Mouse (Mus musculus): Measurements from ENCODE around the gene Ppm1e.
A peak's percentile ranks its signal among the peaks of the same experiment; 100 is the strongest.

Ppm1e gene

DNA sequence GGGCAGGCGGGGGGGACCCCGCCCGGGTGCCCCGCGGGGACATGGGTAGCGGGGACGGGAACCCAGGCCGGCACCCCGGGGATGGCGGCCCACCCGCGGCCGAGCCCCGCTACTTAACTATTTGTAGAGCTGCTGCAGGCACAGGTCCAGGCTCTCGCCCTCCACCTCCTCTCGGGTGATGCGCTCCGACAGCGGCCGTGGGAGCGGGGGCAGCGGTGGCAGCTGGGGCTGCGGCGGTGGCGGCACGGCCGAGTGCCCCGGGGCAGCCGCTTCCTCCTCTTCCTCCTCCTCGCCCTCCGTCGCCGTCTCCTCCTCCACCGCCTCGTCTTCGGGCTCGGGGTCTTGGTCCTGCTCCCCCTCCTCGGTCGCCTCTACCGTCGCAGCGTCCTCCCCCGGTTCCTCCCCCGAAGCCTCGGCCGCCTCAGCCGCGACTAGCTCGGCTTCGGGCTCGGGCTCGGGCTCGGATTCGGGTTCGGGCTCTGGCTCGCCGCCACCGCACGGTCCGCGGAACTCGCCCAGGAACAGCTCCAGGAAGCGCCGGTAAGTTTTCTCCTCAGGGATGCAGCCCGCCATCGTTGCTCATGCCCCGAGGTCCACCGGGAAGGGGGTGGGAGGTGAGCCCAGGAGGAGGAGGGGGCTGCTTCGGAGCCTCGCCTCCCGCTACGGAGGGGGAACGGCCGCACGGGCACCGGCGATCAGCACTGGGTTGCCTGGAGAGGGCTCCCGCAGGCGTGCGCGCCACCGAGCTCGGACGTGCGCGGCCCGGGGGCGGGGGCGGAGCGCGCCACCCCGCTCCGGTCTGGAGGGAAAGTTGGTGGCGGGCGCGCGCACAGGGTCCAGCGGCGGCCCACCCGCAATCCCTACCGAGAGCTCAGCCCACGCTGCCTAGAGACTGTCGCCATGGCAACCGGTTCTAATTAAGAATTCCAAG is at the start of gene Ppm1e:
Gene Ppm1e (minus strand): TSS at position 693 of the 931 bp plus-strand sequence.
- DNase-seq, result peak; percentile 94

GRCm38 (mm10) chr11:87404876-87405275 is 46.1 kb upstream of the Ppm1e start, which contains the start of the genes Rad51c and Tex14:
Gene Rad51c (minus strand): TSS chr11:87404954.
Gene Tex14 (plus strand): TSS chr11:87405065.
- no peak for DNase-seq

- peak; percentile 98 for DNase-seq
Measured at GRCm38 (mm10) chr11:87404111-87404853, 45.5 kb upstream of the Ppm1e start.

DNA sequence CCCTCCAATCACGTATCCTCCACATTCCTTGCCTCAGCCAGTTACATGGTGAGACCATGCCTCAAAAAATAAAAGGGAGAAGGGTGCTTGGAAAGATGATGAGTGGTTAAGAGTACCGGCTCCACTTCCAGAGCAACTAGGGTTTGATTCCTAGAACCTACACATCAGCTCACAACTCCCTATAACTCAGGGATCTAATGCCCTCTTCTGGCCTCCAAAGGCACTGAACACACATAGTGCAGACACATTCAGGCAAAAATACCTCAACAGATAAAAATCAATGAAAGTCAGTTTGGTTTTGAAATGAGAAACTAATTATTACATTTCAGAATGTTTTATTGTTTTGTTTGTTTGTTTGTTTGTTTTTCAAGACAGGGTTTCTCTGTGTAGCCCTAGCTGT is 39.6 kb upstream of the Ppm1e start:
- DNase-seq, result no peak

DNA sequence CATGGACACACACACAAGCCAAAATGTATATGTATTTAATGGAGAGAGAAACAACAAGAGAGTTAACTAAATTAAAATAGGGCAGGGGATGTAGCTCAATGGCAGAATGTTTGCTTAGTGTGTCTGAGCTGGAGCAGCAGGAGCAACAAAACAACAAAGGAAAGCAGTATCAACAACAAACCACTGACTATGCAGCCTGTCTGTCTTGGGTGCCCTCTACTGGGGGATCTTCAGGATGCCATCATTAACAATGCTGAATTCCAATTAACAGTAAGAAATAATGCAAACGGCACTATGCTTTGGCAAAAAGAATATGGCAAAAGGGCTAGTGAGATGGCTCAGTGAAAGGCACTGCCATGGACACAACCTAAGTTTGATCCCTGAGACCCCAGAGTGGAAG is 35.0 kb upstream of the Ppm1e start:
- peak; percentile 36 for DNase-seq

DNA sequence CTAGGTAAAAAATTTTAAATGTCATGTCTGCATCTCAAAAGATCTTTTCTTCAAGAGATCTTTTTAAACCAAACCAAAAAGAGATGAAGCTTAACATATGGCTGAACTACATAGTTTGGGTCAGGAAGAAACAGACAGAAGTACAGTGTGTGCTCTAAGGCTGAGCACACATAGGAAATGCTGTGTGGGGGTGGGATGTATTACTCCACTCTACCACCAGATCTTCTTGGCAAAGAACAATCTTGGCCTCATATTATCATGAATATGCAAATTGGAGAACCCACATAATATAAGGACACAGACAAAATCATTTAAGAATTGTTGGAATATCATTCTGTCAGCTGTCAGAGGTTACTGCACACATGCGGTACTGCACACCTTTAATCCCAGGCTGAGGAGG is 26.9 kb upstream of the Ppm1e start:
- DNase-seq, result no peak

DNA sequence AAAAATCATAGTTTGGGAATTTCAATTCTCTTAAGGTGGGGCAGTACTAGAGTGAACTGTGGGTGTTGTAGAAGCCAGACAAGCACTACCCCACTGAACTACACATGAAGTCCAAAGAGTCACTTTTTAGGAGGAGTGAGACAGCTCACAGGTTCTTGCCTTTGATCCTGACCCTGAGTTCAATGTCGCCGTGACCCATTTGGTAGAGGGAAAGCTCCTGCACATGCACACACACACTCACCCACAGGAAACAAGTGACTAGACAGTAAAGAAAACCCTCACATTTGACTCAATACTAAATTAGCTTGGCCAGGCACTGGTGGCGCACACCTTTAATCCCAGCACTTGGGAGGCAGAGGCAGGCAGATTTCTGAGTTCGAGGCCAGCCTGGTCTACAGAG is 25.7 kb upstream of the Ppm1e start:
- DNase-seq, result no peak

GRCm38 (mm10) chr11:87367865-87368580 is 9.2 kb upstream of the Ppm1e start:
- DNase-seq, result peak; percentile 11

GRCm38 (mm10) chr11:87367061-87367460 is 8.2 kb upstream of the Ppm1e start:
- DNase-seq, result no peak

- no peak for DNase-seq
Measured at GRCm38 (mm10) chr11:87365120-87365519, 6.3 kb upstream of the Ppm1e start.

DNA sequence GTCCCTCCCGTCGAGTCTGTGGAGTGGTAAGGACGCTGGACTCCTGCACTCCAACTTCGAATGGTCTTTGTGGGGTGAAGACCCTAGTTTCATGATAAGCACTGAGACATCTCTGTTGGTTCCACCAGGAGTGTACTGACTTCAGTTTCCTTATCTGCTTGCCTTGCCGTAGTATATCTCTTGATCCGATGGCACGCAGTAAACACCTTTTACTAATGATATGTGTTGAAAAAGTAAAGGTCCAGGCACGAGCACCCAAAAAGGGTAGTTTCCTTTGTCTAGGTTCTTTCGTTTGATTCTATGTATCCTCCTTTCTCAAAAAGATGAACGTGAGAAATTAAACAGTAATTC is 414 bp upstream of the Ppm1e start:
- no peak for DNase-seq

DNA sequence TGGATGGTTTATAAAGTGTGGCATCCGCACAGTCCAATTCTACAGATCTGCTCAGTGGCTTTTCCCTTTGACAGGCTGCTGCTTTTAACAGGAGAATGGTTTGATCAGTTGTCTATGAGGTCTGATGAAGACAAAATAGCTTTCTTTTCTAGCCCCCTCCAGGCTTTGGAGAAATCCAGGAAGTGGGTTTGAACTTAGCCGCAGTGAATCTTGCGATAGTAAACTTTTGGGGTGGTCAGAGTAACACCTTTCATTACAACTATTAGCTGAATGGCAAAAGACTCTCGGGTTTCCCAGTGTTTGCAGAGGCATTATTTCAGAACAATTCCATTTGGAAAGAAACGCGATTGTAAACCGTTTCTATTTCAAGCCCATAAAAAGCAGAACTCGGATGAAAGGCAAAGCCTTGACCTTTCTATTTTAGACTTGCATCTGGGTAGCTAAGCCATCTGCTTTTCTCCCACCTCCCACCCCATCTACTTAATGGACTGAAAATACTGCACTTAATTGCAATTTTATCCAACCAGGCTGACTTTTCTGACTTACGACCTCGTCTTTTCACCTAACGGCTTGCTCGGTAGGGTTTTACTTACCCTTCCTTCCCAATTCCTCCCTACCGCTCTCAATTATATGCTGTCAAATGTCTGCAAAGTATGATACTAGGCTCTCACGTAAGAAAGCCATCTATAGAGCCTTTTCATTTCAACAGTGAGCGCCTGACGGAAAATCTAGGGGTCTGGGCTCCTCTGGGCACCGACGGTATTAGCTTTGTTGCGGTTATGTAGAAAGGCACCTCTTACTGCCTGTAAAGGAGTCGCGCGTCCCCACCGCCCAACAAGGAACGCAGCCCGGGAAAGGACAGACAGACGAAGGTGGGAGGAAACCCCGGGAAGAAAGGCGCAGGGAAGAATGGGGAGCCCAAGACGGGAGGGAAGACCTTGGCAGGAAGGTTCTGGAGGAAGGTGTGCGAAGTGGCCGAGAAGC is 1.2 kb downstream of the Ppm1e start:
- peak; percentile 45 for DNase-seq

- DNase-seq, result no peak
Measured at GRCm38 (mm10) chr11:87354861-87355260, 4.0 kb downstream of the Ppm1e start.

DNA sequence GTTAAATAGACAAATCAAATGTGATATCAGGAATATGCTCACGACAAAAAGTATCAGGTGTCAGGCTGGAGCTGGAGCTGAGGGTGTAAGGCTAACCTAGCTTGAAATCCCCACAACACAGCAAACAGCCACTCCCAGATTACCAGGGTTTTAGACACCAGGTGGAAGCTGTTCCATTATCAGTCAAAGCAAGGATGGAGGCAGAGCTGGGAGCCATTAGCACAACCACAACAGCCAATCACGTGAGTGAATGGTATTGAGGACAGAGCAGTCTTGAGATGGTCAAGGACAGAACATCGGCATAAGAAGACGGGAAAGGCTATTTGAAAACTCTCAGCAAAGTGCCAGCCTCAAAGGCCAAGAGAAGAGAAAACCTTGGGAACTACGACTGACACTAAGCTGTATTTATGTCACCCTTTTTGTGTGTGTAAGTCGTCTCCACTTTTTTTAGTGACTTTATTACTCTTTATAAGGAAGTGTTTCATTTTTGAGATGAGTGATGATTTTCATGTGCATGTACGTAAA is 5.1 kb downstream of the Ppm1e start:
- no peak for DNase-seq

DNA sequence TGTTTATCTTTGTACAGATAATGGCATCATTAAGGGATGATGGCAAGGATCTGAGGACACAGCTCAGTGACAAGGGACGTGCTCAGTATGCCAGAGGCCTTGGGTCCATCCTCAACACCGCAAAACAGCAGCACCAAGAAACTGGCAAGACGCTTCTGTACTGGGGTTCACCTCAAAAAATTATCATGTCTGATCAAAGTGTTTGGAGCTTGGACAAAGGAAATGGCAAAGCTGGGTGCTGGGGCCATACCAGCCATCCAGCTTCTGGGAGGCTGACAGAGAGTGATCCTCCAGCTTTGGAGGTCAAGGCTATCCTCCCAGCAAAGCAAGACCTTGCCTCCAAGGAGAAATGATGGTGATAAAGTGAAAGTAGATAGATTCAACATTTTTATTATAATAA is 32.4 kb downstream of the Ppm1e start:
- DNase-seq, result no peak

- DNase-seq, result no peak
Measured at GRCm38 (mm10) chr11:87322558-87322957, 36.3 kb downstream of the Ppm1e start.

DNA sequence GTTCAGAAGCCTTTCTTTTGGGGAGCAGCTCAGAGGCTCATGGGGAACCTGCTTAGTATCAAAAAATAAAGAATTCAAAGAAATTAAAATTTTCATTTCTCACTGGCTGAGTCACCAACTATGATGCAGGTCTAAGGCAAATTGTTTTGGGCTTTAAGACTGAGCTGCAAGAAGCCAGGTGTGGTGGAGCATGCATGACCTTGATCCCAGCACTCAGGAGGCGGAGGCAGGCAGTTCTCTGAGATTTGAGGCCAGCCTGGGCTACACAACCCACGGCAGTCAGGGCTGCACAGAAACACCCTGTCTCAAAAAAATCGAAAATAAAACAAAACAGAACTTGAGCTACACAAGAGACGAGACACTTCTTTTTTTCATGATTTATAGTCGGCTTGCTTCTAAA is 38.8 kb downstream of the Ppm1e start:
- no peak for DNase-seq

- DNase-seq, result no peak
Measured at GRCm38 (mm10) chr11:87318956-87319708, 39.7 kb downstream of the Ppm1e start.

GRCm38 (mm10) chr11:87313533-87313932 is 45.3 kb downstream of the Ppm1e start:
- DNase-seq, result no peak

- no peak for DNase-seq
Measured at GRCm38 (mm10) chr11:87310309-87310708, 48.5 kb downstream of the Ppm1e start.

Measured in embryo, embryonic 11 days (tissue).